Mouse (Mus musculus) small intestine, adult 2 months (tissue): ENCODE data around the gene Gm12569.
A peak's percentile ranks its signal among the peaks of the same experiment; 100 is the strongest.

Experiments
- CTCF ChIP-seq: fragments of 200-500 bp; IDR thresholded peaks from 2 replicates; pipeline ENCODE4 v1.5.1; 2012; ENCODE audit warnings: low read depth, mild to moderate bottlenecking, control low read depth, inconsistent platforms, low read length, moderate library complexity, mixed read lengths; ENCODE audit not compliant: insufficient replicate concordance, insufficient read length; ENCODE audit errors: extremely low read depth
- POLR2A ChIP-seq: fragments of 200-500 bp; IDR thresholded peaks from 2 replicates; pipeline ENCODE4 v1.6.1; 2012; ENCODE audit warnings: low read depth, mild to moderate bottlenecking, control low read depth, inconsistent platforms, low read length, moderate library complexity

DNA sequence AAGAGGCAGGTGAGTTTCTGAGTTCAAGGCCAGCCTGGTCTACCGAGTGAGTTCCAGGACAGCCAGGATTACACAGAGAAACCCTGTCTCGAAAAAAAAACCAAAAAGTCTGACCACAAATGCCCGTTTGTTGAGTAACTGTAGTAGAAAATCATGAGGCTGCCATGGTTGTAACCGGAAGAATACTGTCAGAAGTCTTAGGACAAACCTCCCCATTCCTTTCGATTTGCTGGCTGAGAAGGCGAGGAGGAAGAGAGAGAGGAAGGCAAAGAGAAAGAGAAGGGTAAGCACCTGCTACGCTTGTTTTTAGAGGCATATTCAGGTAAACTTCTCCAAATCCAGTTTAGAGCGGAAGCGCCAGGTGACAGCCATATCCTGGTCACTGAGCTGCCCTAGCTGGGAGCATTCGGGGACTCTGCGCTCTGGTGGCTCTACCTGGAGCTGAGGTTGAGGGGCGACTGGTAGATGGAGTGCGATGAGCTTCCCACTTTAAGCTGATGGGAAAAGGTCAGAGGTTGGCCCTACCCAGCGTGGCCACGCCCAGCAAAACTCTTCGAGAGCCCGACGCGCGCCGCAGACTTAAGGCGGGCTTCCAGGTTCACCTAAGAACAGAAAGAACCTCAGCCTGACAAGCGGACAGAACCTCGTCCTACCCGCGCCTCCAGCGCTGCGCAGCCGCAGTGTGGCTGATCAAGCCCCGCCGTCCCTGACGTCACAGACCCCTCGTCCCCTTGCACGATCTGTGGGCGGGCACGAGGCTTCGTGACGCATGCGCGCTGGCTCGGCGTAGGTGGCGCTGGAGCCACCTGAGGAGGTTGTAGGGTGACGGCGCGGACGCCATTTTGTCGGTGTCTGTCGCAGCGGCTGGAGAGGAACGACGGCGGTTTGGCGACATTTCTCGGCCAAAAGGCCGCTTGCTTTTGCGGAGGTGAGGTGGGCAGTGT, 42.3 kb downstream of the Gm12569 start, which contains the start of gene BC049762:
- TF ChIP-seq CTCF (no peak), POLR2A (peak; percentile 94)
